Mouse (Mus musculus) urinary bladder, postnatal 25 days (tissue): ENCODE measurements around the gene Utf1.

Experiments used
- DNase-seq: peaks from one replicate; pipeline ENCODE4 v3.0.0; 2022; ENCODE audit warnings: low spot score

Utf1 gene

DNA sequence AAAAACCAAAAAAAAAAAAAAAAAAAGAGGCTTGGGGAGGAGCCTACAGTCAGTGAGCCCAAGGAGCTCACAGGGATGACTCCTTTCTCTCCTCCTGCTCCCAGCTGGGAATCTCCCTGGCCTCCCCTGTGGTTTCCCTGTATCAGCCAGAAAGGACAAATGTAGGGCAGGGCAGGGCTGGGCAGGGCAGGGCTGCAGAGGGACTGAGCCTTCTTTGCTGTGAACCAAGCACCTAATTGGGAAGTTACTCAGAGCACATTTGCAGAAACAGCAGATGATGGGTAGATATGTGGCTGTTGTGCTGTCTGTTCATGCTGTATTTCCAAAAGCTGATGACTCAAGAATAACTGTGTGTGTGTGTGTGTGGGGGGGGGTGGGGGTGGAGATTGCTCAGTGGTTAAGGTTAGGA lies 29.3 kb downstream of the Utf1 start:
- DNase-seq: no peak

DNA sequence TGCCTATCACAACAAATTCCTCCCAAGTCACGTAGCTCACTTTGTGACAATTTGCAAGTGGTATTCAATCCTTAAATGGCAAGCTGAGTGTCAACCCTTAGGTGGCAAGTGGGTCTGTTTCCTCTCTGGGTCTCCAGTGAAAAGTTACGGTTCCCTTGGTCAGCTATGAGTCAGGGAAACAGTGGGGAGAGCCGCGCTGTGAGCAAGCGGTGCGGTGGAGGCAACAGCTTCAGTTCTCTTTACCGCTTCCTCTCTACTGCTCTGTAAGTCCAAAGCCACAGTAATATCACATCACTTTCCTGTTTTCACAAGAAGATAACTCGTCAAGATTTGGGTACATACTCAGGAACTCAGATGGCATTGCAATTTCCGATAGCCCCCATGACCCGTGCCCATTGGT lies 30.7 kb downstream of the Utf1 start:
- no peak for DNase-seq

DNA sequence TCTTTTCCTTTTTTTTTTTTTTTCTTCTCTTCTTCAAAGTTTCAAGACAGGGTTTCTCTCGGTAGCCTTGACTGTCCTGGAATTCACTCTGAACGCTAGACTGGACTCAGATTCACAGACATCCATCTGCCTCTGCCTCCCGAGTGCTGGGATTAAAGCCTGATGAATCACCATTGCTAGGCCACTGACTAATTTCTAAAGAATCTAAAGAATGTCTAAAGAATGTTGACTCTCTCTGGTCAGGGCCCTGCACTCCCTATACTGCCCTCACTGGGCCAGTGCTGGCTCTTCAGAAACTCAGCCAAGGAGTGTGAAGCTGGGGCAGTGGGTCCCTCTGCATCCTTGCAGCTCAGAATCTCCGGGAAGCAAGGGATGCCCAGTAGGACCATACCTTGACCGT lies 31.9 kb downstream of the Utf1 start:
- no peak for DNase-seq

DNA sequence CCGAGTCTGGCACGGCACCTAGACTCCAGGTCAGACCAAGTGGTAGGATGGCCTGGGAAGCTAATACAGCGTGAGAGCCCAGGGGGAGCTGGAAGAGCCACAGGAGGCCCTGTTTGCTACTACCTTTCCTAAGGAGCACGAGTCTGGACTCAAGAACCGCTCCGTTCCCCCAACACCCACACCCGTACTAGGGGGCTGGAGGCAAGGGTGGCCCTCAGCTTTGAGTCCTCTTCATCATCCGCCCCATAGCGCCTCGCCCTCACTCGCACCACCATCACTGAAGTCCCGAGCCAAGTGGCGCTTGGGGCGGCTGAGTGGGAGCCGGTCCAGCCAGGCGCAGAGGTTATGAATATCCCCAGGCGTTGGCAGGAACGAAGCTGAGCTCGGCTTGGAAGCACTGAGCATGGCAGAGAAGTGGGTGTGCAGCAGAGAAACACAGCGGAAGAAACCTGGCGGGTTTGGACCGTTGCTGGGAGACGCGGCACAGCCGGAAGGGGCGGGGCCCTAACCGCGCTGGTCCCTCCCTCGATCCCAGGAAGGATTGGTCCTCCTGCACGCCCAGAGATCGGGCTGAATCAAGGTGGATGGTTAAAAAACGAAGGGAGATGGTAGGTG lies 34.8 kb downstream of the Utf1 start, which contains the start of gene 6430531B16Rik:
Gene 6430531B16Rik (minus strand): TSS at position 478 of the 615 bp plus-strand sequence.
- peak; percentile 78 for DNase-seq

DNA sequence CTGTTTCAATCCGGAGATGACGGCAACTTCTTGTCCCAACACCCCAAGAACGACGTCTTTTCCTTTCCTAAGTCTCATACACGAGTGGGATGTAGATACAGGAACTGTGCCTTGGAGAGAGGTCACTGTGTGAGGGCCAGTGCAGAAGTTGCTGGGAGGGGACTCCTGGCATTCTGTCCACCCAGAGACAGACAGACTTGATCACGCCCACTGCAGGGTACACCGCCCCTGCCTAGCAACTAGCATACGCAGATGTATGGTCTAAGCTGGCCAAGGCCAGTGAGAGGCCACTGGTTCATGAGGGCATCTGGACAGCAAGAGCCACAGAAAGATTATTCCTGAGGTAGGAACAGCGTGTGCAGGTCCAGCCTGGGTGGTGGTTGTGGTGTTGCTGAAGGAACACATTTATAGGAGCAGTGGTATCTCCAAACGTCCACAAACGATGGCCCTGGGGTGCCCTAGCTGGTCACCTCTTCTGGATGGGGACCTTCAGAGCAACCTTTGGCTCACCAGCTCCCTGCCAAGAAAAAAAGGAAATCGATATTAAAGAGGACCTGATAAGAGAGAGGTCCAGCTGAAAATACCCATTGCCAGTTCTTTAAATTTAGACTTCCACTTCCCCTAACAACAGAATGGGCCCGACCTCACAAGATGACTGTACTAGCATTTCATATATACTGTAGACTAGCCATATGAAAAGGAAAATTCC lies 35.6 kb downstream of the Utf1 start:
- DNase-seq: no peak

DNA sequence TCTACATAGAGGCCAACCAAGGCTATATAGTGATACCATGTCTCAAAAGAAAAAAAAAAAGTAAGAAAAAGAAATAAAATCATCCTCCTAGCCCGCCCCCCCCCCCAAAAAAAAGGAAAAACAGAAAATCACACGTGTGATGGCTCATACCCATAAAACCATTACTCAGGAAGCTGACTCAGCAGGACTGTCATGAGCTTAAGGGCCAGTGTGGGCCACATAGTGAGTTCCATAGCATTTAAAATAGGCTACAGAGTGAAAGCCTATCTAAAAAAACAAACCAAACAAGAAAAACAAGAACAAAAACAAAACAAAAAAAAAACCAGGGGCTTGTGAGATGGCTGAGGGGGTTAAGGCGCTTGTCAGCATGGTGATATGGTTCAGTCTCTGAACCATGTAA lies 37.2 kb downstream of the Utf1 start:
- DNase-seq: no peak

DNA sequence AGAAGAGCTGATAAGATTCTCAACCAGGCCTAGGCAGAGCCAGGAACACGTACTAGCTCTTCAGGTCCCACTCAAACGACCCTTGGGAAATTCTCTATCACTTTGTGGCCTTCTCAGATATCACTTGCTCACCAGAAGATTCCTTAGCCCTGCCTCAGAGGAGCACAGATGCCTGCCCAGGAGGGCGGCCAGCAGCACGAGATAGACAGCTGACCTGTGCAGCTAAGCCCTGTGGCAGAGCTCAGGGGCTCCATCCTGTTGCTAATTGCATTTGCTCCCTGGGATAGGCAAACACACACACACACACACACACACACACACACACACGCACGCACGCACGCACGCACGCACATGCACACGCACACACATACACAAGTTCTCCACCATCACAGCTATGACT lies 38.5 kb downstream of the Utf1 start:
- no peak for DNase-seq

DNA sequence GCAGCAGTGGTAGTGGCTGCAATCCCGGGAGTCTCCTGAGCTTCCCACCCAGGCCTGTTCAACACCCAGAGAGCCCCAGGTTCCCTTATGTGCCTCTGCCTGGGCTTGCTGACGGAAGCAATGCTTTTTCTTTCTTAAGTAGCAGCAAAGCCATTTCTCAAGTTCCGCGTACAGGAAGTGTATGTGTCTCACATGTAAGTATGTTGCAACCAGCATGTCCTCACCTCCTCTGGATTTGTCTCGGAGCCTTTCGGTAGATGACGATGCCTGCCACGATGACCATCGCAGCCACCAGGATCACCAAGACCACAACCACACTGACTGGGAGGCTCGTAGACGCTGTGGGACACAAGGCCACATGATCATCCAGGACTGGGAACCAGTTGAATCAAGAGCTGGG lies 40.9 kb downstream of the Utf1 start:
- no peak for DNase-seq

DNA sequence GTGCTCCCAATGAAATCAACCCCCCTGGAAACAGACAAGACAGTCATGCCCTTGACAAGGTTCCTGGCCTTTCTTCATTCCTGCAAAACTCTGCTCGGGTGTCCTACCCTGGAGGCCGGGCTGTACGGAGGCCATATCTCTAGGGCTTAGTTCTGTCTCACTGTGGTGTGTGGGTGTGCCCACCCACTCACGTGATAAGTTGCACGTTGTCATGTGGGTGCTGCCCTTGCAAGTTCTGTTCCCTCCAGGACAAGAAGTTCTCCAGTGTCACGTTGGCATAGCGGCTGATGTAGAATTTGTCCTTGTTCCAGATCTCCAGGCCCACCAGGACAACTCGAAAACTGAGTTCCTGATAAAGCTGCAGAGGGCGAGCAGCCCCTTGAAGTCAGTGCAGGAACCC lies 44.7 kb downstream of the Utf1 start:
- no peak for DNase-seq

DNA sequence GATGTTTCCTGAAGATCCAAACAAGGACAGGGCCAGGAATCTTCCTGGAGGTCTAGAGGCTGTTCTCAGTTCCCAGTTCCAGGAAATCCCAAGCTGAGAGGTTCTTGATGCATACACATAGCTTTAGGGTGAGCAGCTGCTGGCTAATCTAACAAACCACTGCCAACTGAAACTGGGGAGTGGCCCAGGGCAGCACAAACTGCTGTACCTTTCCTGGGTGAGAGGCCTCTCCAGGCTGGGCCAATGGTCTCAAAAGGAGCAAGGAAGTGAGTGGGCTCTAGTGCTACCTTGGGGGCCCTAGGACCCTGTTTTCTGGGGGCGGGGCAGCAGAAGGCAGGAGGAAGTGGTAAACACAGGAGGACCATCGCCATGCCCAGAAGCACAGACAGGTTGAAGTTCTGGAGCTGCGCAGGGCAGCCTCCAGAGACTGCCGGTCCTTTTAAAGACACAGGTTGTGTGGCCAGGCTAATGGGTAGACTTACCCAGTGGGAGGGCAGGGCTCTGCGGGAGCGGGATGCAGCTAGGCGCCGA lies 47.3 kb downstream of the Utf1 start:
- DNase-seq: no peak

DNA sequence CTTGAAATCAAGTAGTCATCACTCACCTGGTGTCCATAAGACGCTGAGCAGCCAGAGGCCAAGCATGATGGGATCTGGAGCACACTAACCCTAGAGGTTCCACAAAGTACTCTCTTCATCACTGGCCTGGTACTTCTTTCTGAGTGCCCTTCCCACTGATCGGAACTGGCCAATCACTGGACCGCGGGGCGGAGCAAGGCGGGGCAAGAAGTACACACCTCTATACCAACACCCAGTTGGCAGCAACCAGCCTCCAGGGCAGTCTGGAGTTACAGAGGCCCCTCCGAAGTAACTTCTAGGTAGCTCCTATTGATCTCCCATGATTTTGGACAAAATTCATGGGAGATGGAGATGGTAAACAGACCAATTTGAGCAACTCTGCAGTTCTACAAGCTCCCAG lies 48.8 kb downstream of the Utf1 start, which contains the start of gene Adam8:
Gene Adam8 (minus strand): TSS at position 157 of the 400 bp plus-strand sequence.
- no peak for DNase-seq

DNA sequence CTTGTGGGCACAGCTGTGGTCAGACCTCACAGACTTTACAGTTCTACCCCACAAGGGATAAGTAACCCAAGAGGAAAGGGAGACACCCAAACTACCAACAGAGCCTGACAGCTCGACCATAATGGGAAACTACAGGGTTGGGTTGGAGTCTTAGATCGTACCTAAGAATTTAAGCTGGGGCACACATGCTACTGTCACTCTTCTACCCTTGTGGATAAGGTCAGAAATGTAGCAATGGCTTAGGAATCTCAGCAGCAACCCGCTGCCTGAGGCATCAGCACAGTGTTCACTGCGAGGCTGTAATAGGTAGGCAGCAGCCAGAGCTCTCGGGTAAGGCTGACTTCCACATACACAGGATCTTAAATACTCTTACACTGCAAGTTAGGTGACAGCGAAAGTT lies 49.9 kb downstream of the Utf1 start:
- DNase-seq: no peak

DNA sequence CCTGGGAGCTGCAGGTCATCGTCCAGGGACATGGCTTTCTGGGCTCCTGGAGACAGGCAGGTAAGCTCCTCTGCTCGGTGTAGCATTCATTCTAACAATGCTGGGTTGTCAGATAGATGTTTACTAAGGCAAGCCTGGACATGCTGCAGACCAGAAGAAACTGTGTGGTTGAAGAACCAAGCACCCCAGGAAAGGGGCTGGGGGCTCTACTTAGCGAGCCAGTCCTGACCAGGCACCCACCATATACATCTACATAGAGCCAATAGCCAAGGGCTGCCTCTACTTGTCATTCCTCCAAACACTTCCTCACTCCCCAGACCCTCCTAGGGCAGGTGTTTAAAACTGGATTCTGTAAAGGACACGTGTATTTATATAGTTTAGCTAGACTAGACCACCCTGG lies 50.6 kb downstream of the Utf1 start:
- DNase-seq: no peak

DNA sequence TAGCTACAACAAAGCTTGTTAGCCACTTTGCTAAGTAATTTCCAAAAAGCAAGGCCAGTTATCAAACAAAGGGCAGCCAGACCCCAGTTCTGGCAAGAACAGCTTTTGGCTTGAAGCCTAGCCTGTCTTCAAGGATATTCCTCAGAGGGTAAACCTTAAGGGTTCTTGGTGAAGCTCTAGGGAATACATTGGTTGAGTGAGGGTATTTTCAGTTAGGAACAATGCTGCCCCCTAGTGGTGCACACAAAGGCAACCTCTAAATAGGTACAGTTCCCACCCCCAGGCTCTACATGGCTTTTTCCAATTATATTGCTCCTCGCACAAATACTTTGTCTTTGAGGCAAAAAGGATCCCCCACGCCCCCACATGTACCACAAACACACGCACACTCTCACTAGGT lies 51.1 kb downstream of the Utf1 start:
- DNase-seq: peak; percentile 52
